Mouse (Mus musculus) heart, adult 8-10 months (tissue): ENCODE measurements around the gene Gm10644. TPM values are rescaled to one million over a fixed set of nuclear protein-coding genes. Genes with fewer than 3 reads are reported as not detected.
A peak's percentile ranks its signal among the peaks of the same experiment; 100 is the strongest.

ENCODE experiments used
- DNase-seq: peaks from one replicate; pipeline ENCODE4 v3.0.0; 2022; ENCODE audit warnings: low spot score
- total RNA-seq, 4 experiments: library from RNA; stranded (reverse); gene quantifications; 2 replicates each; pipeline ENCODE4 v1.2.4; 2022

Gene Gm10644
- total RNA-seq, 4 experiments from 2014 or later, result 1.3 to 2.5 (median 1.9) TPM

DNA sequence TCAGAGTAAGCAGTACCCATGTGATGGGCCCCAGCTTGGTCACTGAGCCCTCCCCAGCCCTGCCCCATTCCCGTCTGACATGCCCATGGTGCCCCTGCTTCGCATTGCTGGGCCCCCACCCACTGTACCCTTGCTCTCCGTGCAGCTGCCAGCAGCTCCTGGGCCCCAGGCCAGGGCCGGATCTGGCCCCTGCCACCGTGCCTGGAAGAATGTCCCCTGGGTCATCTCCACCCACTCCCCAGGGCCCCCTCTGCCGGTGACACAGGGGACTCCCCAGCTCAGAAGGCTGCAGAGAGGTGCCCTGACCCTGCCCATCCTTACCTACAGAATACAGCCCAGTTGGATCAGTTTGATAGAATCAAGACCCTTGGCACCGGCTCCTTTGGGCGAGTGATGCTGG lies 25.8 kb upstream of the Gm10644 start:
- no peak for DNase-seq

- DNase-seq, result peak; percentile 58
Measured at GRCm38 (mm10) chr8:83980250-83980649, 25.2 kb upstream of the Gm10644 start.

DNA sequence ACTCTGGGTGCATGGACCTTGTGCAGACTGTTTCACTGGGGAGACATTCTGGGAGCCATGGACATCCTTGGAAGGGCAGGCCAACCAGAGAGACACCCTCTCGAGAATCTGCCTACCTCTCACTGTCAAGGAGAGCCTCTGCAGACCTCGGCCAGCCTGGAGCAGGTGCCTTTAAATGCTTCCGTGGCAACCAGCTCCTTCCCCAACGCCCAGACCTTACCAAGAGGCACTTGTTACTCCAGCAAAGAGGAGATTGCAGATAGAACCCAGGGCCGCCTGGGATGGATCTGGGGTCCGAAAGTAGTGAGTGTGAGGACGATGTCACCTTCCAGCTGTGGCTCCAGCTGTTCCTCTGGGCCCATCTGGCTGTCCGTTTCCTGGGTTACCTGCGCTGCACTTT lies 23.2 kb upstream of the Gm10644 start:
- no peak for DNase-seq

DNA sequence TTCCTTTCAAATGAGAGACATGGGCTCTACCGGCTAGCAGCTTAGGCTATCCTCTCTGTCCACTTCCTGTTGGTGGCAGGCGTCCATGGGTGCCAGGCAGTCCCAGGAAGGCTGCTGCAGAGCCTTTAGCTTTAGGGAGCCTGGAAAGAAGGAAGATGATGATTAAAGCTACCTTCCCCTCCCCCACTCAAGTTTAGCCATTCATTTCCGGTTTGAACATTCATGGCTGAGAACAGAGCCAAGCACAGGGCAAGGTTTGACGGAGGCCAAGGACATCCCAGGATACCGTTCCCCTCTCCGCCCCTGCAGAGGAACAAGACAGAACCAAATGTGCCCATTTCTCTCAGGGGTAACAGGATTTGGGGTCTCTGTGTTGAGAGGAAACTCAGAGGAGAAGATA lies 22.6 kb upstream of the Gm10644 start:
- no peak for DNase-seq

DNA sequence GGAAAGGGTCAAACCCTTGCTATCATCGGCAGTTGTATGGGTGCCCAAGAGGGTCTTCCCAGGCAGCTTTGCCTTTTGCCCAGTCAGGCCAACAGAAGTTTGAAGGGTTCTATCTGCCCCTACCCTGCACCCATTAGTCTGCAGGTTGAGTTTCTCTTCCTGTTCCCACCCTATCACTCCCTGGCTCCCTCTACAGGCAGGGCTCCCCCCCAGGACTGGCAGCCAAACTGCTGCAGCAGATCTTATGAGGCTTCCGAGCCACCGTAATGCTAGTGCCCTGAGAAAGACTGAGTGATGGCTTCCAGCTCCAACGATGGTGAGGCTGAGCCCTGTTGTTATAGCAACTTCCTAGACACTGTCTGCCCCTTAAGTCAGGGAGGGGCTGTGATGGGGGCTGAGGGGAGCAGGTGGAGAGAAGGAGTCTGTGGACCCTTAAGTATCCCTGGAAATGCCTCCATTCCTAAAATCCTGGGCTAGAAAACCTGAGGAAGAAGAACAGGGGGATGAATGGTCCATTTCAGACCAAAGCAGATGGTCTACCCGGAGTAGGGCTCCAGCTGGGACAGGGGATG lies 21.9 kb upstream of the Gm10644 start:
- no peak for DNase-seq

DNA sequence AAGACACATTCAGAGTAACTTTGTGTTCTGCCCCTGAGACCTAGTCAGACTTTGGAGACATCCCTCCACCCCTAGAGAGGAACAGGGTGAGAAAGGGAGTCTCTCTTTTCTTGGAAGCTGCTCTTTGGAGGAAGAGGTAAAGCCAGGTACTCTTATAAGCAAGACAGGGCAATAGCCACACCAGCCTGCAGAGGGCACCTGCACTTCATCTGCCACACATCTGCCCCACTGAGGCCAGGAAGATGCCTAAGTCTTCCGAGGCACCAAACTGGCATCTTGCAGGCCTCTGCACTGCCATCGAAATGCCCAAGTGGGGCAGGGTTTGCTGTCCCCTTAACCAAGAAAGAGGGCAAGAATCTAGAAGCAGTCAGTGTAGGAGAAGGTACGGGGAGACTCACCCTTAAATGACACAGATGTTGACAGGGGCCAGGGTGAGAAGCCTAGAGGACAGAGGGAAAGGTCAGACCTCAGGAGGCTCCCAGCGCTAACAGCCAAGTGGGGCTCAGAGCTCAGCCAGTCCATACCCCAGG lies 21.2 kb upstream of the Gm10644 start:
- DNase-seq, result no peak

DNA sequence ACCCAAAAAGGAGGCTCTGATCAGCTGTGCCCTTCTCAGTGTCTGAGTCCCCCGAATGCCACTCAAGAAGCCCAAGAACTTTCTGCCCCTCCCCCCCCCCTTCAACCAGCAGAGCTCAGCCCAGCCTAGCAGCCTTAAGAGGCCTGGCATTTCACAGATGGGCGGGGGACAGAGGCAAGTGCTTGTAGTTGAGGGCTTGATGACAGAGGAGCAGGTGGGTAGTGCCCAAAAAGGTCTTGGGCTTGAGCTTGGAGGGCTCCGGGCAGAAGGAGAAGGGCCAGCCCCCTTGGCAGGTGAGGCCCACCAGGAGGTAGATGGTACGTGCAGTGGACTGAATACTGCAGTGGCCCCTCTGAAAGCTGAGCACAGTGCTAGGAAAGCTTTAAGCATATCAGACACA lies 19.5 kb upstream of the Gm10644 start:
- DNase-seq, result no peak

DNA sequence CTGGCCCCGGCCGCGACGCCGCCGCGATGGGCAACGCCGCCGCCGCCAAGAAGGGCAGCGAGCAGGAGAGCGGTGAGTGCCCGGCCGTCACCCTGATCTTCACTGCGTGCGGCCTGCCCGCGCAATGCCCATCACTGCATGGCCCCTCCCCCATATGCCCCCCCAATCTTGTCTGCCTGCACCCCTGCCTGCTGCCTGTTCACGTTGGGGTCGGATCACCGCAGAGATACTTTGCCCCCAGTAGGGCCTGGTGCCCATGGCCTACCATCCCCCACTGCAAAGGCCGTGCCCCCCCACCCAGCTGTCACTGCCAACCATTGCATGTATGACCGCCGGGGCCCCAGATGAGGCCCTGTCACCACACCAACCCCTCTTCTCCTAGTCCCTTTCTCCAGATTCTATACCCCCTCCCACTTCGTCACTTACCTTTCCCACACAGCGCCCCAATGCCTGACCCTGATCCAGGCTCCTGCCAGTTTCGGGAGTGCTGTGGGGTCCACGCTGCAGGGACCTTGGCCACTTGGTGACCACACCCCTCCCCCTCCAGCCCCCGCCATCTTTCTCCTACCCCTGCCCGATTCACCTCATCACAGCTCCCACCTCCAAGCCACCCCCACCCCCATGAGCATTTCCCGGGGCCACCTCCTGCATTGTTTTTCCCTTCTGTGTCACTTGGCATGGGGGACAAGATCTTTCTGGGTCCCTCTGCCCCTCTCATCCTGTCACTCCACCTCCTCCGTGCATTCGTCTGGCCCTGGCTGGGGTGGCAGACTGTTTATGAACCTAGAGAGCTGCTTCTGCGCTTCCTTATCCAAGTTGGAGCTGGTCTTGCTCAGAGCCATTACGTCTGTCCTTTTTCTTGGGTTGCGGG lies 18.4 kb upstream of the Gm10644 start:
- no peak for DNase-seq

GRCm38 (mm10) chr8:83972150-83973120 lies 17.4 kb upstream of the Gm10644 start, which contains the start of gene Prkaca:
TSS of gene Prkaca (plus strand) at chr8:83972993.
- peak; percentile 99 for DNase-seq

GRCm38 (mm10) chr8:83971661-83972060 lies 16.7 kb upstream of the Gm10644 start:
- no peak for DNase-seq

DNA sequence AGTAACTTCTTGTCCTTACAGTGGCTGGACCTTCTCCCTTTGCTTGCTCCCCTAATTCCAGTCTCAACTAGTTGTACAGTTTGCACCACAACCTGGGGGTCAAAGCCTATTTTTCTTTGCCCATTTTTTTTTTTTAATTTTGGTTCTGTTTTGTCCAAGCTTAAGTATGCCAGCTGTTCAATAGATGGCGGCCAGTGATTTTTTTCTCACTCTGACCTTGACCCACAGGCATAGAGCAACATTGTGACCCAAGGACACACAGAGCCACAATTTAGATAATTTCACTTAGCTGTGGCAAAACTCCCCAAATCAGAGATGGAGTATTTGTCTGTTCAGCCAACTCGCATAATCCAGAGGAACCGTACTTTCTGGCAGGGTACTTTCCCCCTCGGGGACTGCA lies 16.1 kb upstream of the Gm10644 start:
- no peak for DNase-seq

DNA sequence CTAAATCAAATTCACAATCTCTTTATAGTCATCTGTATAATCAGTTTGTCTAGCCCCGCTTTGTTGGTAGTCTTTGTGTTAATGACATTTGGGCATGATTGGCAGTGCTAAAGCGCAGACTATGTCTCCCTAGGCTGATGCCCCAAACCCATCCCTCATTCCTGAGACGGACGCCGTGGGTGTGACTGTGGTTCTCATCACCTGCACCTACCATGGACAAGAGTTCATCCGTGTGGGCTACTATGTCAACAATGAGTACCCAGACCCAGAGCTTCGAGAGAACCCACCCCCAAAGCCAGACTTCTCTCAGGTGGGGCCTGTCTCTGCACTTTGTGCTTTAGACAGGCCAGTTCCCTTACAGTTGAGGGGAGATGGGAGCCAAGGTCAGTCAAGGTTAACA lies 12.7 kb upstream of the Gm10644 start:
- DNase-seq, result no peak

DNA sequence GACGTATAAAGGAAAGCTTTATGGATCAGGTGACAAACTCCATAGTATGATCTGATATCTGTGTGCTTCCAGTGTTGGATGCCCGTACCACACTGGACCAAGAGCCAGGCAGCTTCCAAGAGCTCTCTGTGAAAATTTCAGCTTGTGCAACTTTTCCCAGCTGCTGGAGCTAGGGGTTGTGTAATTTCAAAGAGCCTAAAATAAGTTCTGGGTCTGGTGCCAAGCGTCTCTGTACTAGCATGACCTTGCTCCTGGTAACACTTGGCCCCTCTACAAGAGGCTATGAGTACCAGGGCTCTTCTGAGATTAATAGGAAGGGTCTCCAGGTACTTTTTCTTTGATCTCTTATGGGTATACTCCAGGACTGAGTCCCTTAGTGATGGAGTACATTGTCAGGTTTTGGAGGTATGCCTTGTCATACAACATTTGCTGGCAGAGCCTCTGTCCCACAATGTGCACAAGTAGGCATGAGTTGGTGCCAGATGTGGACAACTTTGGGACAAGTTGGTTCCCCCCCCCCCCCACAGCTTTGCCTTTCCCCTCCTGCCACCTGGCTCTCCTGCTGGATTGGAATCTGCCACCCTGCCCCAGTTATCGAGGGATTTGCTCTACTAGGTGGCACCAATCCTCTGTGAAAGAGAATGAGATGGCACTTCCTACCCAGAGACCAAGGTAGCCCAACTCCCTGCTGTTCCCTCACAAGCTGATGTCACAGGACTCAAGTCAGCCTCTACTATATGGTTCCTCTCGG lies 9.2 kb upstream of the Gm10644 start:
- peak; percentile 65 for DNase-seq

GRCm38 (mm10) chr8:83956789-83957188 lies 1.8 kb upstream of the Gm10644 start:
- no peak for DNase-seq

GRCm38 (mm10) chr8:83955958-83956218 lies 883 bp upstream of the Gm10644 start:
- no peak for DNase-seq

GRCm38 (mm10) chr8:83954749-83955105 lies 278 bp downstream of the Gm10644 start:
- DNase-seq, result no peak

GRCm38 (mm10) chr8:83945540-83945939 lies 9.5 kb downstream of the Gm10644 start:
- DNase-seq, result no peak

- no peak for DNase-seq
Measured at GRCm38 (mm10) chr8:83942446-83942845, 12.6 kb downstream of the Gm10644 start.

GRCm38 (mm10) chr8:83941066-83941677 lies 13.8 kb downstream of the Gm10644 start:
- DNase-seq, result no peak

DNA sequence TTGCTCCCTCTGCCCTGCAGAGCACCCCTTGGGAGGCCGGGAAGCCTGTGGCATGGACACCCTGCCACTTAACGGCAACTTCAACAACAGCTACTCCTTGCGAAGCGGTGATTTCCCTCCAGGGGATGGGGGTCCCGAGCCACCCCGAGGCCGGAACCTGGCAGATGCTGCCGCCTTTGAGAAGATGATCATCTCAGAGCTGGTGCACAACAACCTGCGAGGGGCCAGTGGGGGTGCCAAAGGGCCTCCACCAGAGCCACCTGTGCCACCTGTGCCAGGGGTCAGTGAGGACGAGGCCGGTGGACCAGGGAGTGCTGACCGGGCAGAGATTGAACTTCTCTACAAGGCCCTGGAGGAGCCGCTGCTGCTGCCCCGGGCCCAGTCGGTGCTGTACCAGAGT lies 16.7 kb downstream of the Gm10644 start:
- DNase-seq, result no peak

DNA sequence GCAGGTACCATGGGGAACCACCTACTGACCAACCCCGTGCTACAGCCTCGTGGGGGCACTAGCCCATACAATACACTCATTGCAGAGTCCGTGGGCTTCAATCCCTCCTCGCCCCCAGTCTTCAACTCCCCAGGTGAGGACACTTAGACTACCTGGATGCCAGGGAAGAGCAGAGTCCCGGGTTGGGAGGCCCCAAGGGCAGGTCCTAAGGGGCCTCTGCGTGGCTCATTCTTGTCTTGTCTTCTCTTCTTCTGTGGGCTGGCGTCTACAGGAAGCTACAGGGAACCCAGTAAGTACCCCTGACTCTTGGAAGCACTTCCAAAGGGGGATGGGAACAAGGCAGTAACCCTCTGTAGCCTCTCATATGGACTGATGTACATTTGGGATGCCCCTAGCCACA lies 17.4 kb downstream of the Gm10644 start:
- no peak for DNase-seq
